8 mouse cellular contexts compared by ENCODE assay signal in the genomic region with DNA sequence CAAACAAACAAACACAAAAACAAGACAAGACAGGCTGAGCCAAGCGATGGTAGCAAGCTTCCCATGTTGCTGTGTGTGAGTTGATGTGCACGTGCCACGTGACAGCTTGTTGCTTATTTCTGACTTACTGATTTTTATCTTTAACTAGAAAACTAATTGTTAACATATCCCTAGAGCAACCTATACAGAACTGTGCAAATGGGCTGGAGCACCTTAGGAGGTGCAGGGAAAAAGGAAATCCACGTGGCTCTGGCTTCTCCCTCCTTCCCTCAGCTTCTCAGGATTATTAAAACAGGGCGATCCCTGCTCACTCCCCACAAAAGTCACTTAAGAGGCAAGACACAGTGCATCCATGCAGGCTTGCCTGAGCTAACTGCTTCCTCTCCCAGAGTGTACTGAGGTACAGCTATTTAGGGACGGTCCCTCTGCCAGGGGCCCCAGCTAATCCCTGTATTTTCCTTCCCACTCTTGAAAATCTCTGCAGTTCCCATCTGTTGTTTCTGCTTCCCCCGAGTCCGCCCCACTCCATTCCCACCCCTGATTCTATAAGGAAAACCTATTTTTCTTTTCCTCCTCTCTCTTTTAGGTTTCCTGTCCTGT. TPM values are rescaled to one million over a fixed set of nuclear protein-coding genes. Genes with fewer than 3 reads are reported as not detected.
DNase-seq lines count a peak whose midpoint lies in the region; ATAC-seq and TF ChIP-seq lines count a peak whose summit lies in the region.

No protein-coding gene starts in this region.

- H3K4me3 ChIP-seq in left cerebral cortex, adult 2 months = peak overlapping the region; percentile 65
- peak overlapping the region; percentile 40; the same call in 1 of the 2 replicates for H3K4me3 ChIP-seq in forebrain, embryonic 10.5 days
- H3K4me3 ChIP-seq in kidney, embryonic 15.5 days (replicated peaks) = peak overlapping the region; percentile 42
- H3K4me3 ChIP-seq in midbrain, postnatal 0 days (ENCODE audit: low read depth, low read length) = peak overlapping the region; percentile 40; the same call in 1 of the 2 replicates

- WGBS in forebrain, embryonic 10.5 days = 48% methylated on average over 8 of the region's 8 CpGs
- whole genome bisulfite sequencing in kidney, embryonic 15.5 days = 52% methylated on average over 8 of the region's 8 CpGs
- WGBS in midbrain, postnatal 0 days = 33% methylated on average over 8 of the region's 8 CpGs

- DNase-seq in left cerebral cortex, adult 2 months (ENCODE audit: extremely low spot score in 1 of 2, low spot score in 2 of 2) = peak in 1 of 2 experiments; percentile 18
- DNase-seq in left cerebral cortex, postnatal 14 days (ENCODE audit: low spot score in 2 of 2) = no peak
- DNase-seq in forebrain, embryonic 10.5 days (ENCODE audit: extremely low spot score, low spot score) = no peak
- DNase-seq in midbrain, postnatal 0 days (ENCODE audit: low spot score) = no peak
- DNase-seq in urinary bladder, adult 18-20 months (ENCODE audit: low spot score in 2 of 2) = no peak
- no peak for DNase-seq in layer of hippocampus, adult 8-10 months (ENCODE audit: low spot score in 2 of 2)
- DNase-seq in layer of hippocampus, postnatal 10 days (ENCODE audit: low spot score in 2 of 2) = no peak

- peak; percentile 47 for ATAC-seq in kidney, embryonic 15.5 days (replicated peaks; ENCODE audit: low FRiP score)
- ATAC-seq in midbrain, postnatal 0 days (ENCODE audit: low FRiP score) = no peak

- no peak for TF ChIP-seq CTCF in left cerebral cortex, adult 2 months (IDR thresholded peaks at IDR 0.05)
- TF ChIP-seq CTCF in midbrain, postnatal 0 days (IDR thresholded peaks at IDR 0.05) = no peak

- H3K27ac ChIP-seq in left cerebral cortex, adult 2 months = peak overlapping the region; percentile 85
- H3K27ac ChIP-seq in forebrain, embryonic 10.5 days = 0 out of 2 replicates have a peak overlapping the region, but pooled peaks have one; percentile 40
- H3K27ac ChIP-seq in kidney, embryonic 15.5 days = peak overlapping the region; percentile 62
- H3K27ac ChIP-seq in midbrain, postnatal 0 days (ENCODE audit: low read depth, low read length) = no peak overlapping the region

- no peaks in the 10 kb centered on the region for H3K9me3 ChIP-seq in forebrain, embryonic 10.5 days
- H3K9me3 ChIP-seq in kidney, embryonic 15.5 days (replicated peaks) = no peaks in the 10 kb centered on the region
- no peaks in the 10 kb centered on the region for H3K9me3 ChIP-seq in midbrain, postnatal 0 days (ENCODE audit: low read length)

- intact Hi-C loops in left cerebral cortex, adult 2 months (cut with DNase I) = loop anchor here (2.0 to 5.0 kb wide), 3 partner anchors 92 to 319 kb away; no protein-coding TSS in a partner anchor
- intact Hi-C loops in left cerebral cortex, postnatal 14 days (cut with DNase I) = loop anchor here (10.0 kb wide), 1 partner anchor 199 kb away; no protein-coding TSS in a partner anchor

- H3K36me3 ChIP-seq in forebrain, embryonic 10.5 days (replicated peaks) = no peaks in the 10 kb centered on the region
- H3K36me3 ChIP-seq in kidney, embryonic 15.5 days = no peaks in the 10 kb centered on the region
- H3K36me3 ChIP-seq in midbrain, postnatal 0 days (ENCODE audit: insufficient read depth, low read length) = no peaks in the 10 kb centered on the region

- peaks cover 33% of the 10 kb centered on the region for H3K4me1 ChIP-seq in forebrain, embryonic 10.5 days
- H3K4me1 ChIP-seq in kidney, embryonic 15.5 days = peaks cover 28% of the 10 kb centered on the region
- peaks cover 8% of the 10 kb centered on the region; the same call in 1 of the 2 replicates for H3K4me1 ChIP-seq in midbrain, postnatal 0 days (ENCODE audit: insufficient read depth, low read length)

- no peak overlapping the region for H3K9ac ChIP-seq in kidney, embryonic 15.5 days
- no peak overlapping the region for H3K9ac ChIP-seq in midbrain, postnatal 0 days (replicated peaks; ENCODE audit: low read length, poor library complexity, severe bottlenecking)

- no peaks in the 10 kb centered on the region for H3K27me3 ChIP-seq in forebrain, embryonic 10.5 days (ENCODE audit: poor library complexity, severe bottlenecking)
- no peaks in the 10 kb centered on the region for H3K27me3 ChIP-seq in kidney, embryonic 15.5 days
- H3K27me3 ChIP-seq in midbrain, postnatal 0 days (ENCODE audit: insufficient read depth, low read length) = no peaks in the 10 kb centered on the region

- H3K4me2 ChIP-seq in kidney, embryonic 15.5 days = peak overlapping the region; percentile 60
- peak overlapping the region; percentile 74 for H3K4me2 ChIP-seq in midbrain, postnatal 0 days (ENCODE audit: low read depth, low read length, poor library complexity, severe bottlenecking)

RNA-seq across cellular contexts. Expression of a gene that starts 0.6 kb away (rescaled TPM):
- total RNA-seq in left cerebral cortex, adult 2 months (2021) = 10 to 100 TPM; 50.3 to 61.4 TPM
- 10 to 100 TPM; 28.2 to 30.4 TPM for total RNA-seq in left cerebral cortex, postnatal 14 days (2021)
- polyA plus RNA-seq in forebrain, embryonic 10.5 days (2016; fragmentation: Nextera tagmentation; extraction: Ambion mirVana) = 0.89 and 1.2 TPM in 2 replicates
- polyA plus RNA-seq in kidney, embryonic 15.5 days (2015; fragmentation: Nextera tagmentation; extraction: Ambion mirVana) = 4.3 and 5.3 TPM in 2 replicates
- 6.0 and 11.6 TPM in 2 replicates for total RNA-seq in midbrain, postnatal 0 days (2014; rRNA removed)
- polyA plus RNA-seq in midbrain, postnatal 0 days (2015; fragmentation: Nextera tagmentation; extraction: Ambion mirVana) = 1.7 and 3.3 TPM in 2 replicates
- total RNA-seq in layer of hippocampus, adult 8-10 months (2022) = 10 to 100 TPM; 17.9 to 26.5 (median 22.1) TPM
- 10 to 100 TPM; 12.1 TPM for total RNA-seq in layer of hippocampus, postnatal 10 days (2021)
